Mouse (Mus musculus): ENCODE results near the gene Mtmr12. TPM values are rescaled to one million over a fixed set of nuclear protein-coding genes. Genes with fewer than 3 reads are reported as not detected.
"Not testable (repeated sequence)": the region's sequence is repeated elsewhere in the genome, so short reads cannot be mapped to it uniquely, and the experiment has no call there.

The Mtmr12 gene
- 10 to 100 TPM; 20.1 to 22.6 TPM for polyA plus RNA-seq (2017; shearing (Covaris generic))

GRCm38 (mm10) chr15:12204319-12205159 lies at the start of gene Mtmr12:
TSS of gene Mtmr12 (plus strand) at chr15:12205028.
- peak; percentile 86 for ATAC-seq

GRCm38 (mm10) chr15:12178126-12178525 lies 26.7 kb upstream of the Mtmr12 start:
- ATAC-seq = no peak

- peak; percentile 51 for ATAC-seq
Observed at GRCm38 (mm10) chr15:12181181-12181805, 23.5 kb upstream of the Mtmr12 start.

- peak; percentile 39 for ATAC-seq
Observed at GRCm38 (mm10) chr15:12193880-12194816, 10.7 kb upstream of the Mtmr12 start.

- no peak for ATAC-seq
Observed at GRCm38 (mm10) chr15:12194817-12195735, 9.8 kb upstream of the Mtmr12 start.

GRCm38 (mm10) chr15:12195966-12196365 lies 8.9 kb upstream of the Mtmr12 start:
- no peak for ATAC-seq

GRCm38 (mm10) chr15:12196410-12197191 lies 8.2 kb upstream of the Mtmr12 start:
- peak; percentile 83 for ATAC-seq

GRCm38 (mm10) chr15:12197361-12197760 lies 7.5 kb upstream of the Mtmr12 start:
- ATAC-seq = no peak

- no peak for ATAC-seq
Observed at GRCm38 (mm10) chr15:12200021-12200420, 4.8 kb upstream of the Mtmr12 start.

GRCm38 (mm10) chr15:12201856-12202255 lies 3.0 kb upstream of the Mtmr12 start:
- ATAC-seq = no peak

- no peak for ATAC-seq
Observed at GRCm38 (mm10) chr15:12202456-12202855, 2.4 kb upstream of the Mtmr12 start.

- ATAC-seq = not testable (repeated sequence)
Observed at GRCm38 (mm10) chr15:12203008-12203407, 1.8 kb upstream of the Mtmr12 start.

GRCm38 (mm10) chr15:12203512-12204318 lies 1.1 kb upstream of the Mtmr12 start:
- no peak for ATAC-seq

GRCm38 (mm10) chr15:12205160-12205901 lies 503 bp downstream of the Mtmr12 start:
- peak; percentile 37 for ATAC-seq

GRCm38 (mm10) chr15:12205902-12206645 lies 1.2 kb downstream of the Mtmr12 start:
- ATAC-seq = peak; percentile 15

GRCm38 (mm10) chr15:12206646-12207222 lies 1.9 kb downstream of the Mtmr12 start:
- no peak for ATAC-seq

GRCm38 (mm10) chr15:12207556-12208090 lies 2.8 kb downstream of the Mtmr12 start:
- ATAC-seq = no peak

- ATAC-seq = no peak
Observed at GRCm38 (mm10) chr15:12211577-12211976, 6.7 kb downstream of the Mtmr12 start.
